Mouse (Mus musculus) cerebellum, adult 9-10 months (tissue): ENCODE measurements at regions not wholly inside any gene's neighbourhood (a gene's known extent, or its start where the extent isn't known, plus 50 kb on each side); places are given as distances from the start of the nearest gene placed in this dataset.

ENCODE experiments used
- DNase-seq: peaks from one replicate; pipeline ENCODE4 v3.0.0; 2022

DNA sequence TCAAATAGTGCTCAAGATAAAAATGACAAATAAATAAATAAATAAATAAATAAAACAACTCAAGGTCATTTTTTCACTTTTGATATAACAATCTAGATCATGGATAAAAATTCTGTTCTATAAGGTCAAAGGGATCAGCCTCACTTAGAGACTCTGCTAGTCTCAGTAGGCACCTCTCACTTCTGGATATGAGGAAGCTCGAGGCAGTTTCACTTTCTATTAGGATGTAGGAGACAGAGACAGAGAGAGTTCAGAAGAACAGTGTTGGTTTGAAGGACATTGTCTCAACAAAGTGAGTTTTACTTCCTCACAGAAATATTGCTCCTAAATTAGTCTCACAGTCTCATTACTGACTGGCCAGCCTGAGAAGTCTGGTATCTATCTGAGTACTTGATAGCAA lies 458.9 kb downstream of the Trib2 start:
- no peak for DNase-seq

DNA sequence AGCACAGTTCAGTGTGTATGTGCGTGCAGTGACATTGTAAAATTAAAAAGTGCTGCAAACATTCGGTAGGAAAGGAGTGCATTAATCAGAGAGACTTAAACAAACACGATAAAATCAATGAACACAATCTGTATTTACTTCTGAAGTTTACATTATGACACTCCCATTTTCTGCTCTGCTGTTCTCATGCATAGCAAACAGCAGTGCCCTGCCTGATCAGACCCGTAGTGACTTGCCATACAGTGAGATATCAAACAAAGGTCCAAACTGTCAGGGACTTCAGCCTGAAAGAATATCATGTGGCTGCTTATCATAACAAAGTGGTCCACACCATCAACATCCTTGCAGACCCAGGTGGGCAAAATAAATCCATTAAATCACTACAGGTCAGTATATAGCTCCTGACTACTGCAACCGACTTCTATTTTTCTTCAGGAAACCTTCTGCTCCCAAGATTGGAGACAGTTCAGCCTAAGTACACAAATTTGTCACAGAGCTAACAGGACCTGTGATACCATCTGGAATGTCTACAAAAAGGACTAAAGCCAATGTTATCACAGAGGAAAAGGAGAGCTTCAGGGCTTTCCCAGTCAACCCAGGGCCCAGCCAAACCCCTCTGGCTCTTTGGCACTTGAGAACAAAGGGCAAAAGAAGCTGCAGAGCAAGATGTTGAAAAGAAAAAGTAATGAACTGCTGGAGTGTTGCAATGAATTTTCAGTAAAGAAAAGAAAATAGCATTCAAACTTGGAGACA lies 495.8 kb downstream of the Trib2 start:
- no peak for DNase-seq

DNA sequence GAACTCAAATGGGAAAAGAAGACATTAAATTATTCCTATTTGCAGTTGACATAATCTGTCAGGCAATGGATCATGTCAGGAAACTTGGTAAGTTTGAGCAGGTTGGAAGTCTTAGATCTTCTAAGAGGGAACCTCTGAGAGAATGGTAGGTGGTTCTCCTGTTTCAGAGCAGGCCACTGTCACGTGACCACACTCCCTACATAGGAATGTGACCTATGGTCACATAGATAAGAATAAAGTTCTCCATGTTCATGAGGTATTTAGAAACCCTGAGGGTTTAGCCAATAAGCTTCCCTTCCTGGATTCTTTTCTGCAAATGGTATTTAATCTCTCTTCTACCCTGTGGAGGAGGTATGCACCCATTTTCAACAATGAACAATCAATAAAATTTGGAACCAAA lies 497.1 kb downstream of the Trib2 start:
- no peak for DNase-seq

DNA sequence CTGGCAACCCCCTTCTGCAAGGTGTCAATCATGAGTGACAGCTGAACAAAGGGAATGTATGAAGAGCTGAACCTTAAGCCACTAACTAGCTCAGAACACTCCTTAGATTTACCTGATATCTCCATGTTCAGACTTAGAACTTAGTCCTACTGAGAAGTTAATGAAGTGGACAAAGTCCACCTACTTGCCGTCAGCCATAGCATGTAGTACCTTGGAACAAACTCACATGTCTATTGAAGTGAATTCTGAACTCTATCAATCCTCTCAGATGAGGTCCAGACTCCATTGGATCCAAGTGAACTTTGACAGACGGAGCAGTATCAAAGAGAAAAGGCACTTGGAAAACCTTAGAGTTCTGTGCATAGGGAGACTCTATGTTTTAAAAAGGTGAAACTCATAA lies 521.8 kb downstream of the Trib2 start:
- DNase-seq, result no peak

DNA sequence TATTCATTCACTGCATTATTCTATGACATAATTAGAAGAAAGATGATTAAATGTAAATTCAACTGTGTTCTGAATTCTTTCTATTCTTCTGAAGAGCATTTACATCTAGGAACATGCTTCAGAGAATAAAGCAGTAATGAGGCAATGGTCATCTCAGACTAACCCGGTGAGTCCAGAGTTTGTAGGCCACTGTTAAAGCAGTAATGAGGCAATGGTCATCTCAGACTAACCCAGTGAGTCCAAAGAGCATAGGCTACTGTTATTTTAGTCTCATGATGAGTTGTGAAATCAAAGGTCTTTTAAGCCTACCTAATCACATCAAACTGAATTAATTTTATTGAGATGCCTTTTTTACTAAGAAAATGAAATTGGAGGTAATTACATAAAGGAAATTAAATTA lies 554.6 kb downstream of the Trib2 start:
- DNase-seq, result no peak

DNA sequence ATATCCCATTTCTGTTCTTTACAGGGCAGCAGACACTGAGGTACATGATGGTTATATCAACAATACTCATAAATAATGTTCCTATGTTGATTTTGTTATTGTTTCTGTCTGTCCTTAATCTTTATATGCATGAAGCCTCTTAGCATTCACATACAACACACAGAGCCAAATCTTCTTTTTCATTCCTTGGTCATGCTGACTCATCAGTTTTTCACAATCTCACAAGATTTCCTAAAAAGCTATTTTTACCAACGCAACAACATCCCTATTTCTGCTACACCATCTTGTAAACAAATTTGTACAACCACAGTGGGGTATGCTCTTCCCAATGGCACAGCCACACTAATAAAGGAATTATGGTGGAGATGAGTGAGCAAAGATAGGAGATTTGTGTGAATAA lies 555.1 kb downstream of the Trib2 start:
- DNase-seq, result no peak

DNA sequence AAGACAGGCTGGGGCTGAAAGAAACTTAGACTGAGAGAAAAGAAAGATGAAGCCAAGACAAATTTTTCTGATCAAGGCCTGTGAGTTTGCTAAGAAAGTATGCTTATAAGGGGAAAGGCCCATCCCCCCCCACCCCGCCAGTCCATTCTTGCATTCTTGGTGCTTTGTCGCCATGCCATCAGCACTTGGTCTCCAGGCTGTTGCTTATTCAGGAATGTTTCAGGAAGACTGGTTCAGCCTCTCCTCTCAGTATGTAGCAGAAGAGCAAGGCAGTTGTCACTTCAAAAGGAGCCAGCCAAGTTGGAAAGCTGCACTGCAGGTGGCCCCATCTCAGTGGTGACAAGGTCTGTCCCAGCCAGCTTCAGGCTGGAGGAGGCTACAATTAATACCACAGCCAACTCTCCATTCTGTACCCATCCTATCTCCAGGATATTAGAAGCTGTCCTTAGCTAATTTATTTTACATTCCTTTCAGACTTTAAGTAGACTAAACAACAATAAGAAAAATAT lies 555.8 kb downstream of the Trib2 start:
- DNase-seq, result no peak

DNA sequence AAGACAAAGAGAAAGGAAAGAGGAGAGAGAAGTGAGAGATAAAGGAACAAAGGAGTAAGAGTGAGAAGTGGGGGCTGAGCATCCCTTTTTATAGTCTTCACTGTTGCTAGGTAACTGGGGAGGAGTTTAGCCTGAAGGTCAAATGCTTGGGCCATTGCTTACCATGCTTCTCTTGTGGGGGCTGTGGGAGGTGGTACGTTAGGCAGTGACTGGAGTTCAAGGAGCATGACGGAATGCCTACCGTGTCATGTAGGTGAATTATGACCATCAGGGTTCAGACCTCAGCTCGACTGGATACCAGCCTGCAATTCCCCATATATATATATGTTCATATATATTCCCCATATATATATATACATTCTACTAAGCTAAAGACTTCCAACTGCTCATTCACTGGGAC lies 571.8 kb downstream of the Trib2 start:
- DNase-seq, result no peak

DNA sequence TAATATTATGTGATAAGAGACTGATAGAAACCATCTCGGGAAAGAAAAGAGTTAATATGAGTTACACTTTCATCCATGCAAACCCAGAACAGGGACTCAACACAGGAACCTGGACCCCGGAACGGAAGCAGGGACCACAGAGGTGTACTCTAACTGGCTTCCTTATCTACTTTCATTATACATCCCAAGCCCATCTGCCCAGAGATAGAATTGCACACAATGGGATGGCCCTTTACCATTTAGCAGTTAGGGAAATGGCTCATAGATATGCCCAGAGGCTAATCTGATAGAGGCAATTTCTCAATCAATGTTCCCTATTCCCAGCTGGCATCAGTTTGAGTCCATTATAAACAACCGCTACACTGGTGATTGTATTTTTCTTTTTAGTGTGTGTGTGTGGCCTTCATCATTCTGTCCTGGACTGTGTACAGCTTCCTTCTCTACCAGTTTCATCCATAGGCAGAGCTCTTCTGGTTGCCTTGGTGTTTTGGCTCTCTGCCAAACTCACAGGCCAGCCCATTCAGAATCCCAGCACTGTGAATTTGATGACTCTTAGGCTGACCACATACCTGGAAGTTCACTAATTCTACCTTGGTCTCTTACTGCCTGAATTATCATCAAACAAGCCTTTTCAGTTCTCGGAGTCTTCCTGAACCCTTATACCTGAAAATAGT lies 594.1 kb downstream of the Trib2 start:
- DNase-seq, result no peak

DNA sequence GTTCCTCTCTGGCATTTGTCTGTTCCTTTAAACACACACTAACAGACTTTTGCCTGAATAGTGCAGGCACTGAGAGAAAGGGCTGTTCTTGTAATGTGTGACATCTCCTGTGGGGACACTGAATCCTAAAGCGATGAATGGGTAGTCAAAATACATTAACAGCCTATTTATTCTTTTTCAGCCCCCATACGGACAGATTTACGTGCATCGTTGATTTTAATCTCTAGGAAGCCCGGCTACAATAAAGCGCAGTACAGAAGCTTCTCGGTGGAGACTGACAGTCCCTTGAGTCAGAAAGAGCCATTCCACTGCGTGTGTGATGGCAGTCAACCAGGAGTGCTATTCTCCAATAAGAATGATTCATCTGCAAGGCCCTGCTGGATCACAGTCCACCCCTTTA lies 598.2 kb downstream of the Trib2 start:
- no peak for DNase-seq

DNA sequence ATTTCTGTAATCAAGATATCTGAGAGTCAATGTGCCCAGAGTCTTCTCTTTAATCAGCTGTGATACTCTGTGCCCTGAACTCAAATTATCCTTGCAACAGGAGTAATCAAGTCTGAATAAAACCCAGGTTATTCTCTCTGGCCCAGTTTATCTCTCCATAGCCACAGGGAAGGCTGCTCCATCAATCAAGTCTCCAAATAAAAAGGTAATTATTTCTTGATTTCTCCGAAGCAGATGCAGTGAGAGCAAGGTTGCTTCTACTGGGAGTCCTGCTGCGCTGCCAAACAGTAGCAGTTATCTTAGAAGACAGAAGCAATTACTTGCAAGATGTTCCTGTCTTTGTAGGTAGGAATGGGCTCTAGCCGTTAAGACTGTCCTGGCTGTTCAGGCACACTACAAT lies 600.5 kb downstream of the Trib2 start:
- DNase-seq, result peak; percentile 4

DNA sequence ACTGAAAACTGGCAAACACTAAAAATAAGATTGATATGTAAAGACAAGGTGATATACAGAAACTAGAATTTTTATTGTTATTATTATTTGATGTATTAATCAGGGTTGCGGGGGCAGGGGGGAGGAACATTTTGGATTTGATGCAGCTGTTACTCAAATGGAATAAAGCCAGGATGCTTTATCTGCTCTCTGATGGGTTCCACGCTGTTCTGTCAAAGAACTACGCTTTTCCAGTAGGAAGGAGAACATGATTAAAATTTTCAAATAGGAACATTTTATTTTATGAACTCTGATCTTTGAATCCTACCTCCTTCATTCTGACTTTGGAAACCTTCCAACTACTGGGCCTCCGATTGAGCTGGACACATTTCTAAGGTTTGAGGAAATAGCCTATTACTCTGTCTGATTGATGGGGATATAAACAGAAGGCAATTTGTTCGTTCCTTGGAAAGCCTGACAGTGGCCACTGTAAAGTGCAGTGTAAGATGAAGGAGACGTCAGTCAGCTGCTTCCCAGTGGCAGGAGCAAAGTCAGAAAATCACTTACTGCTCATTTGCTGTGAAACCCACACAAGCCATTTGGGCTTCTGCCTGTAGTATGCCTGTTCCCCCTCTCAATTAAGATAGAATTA lies 642.2 kb downstream of the Trib2 start:
- no peak for DNase-seq

DNA sequence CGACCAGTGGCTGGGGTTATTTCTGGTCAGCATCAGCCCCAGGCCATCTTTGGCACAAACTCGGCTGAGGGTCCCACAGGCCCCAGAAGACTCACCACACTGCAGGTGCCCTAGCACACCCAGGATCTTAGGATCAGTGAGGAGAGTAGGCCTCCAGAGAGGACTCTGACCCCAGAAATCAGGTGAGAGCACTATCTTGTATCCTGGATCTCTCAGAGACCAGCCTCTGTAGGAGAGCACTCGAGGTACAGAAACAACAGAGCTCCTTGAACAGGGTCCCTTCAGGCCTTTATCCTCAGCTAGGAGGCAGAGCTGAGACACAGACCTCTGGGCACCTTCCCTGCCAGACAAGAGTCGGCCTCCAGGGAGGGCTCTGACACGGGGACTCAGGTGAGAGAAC lies 654.1 kb downstream of the Trib2 start:
- no peak for DNase-seq

DNA sequence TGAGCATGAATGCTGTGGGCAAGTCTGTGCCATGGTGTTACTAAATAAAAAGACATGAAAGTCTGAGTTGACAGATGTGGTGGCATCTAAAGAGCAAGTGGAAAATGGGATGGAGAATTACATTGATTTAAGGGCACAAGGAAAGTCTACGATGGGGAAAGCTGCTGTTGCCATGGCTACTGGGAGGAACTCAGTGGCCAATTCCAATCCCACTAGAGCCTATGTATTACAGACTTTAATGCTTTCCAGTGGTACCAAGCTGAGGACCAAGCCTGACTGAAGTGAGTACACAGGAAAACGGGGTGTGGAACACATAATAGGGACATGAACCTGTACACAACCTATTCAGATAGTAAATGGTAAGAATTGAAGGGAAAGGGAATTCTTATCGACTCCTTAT lies 654.9 kb downstream of the Trib2 start:
- no peak for DNase-seq

DNA sequence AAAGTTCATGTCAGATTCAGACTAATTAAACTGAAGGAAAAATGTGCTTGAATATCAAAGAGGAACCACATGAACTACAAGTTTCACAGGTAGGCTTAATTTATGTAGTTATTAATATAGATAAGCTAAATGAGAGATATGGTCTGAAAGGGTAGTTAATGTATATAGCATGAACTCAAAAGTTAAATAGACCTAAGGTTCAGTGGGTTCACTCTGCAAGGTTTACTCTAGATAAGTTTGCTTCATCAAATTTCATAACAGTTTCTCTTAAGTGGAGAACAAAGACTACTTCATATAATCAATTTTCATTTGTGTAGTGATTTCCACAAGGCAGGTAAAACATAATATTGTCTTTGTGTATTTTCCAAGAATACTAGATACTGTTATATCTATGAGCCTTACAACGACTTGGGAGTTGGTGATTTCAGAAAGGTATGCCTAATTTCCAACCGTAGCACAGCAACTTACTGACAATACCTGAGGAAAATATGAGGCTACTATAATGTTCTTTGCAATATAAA lies 656.2 kb downstream of the Trib2 start:
- no peak for DNase-seq

DNA sequence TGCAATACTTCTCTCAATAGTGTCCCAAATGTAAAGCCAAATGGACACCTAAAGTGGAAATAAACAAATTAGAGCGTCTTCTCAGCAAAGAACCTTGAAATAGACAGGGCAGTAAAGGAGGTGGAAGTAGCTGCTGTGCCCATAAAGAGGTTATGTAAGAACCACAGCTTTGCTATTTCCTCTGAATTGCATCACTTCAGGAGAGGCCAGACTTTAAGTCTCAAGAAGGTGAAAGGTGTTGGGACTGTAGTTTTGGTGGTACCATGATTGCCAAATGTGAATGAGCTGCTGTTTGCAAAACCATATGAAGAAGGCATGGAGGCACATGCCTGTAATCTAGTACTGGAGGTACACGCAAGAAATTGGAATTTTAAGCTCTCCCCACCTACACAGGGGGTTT lies 670.3 kb downstream of the Trib2 start:
- no peak for DNase-seq

DNA sequence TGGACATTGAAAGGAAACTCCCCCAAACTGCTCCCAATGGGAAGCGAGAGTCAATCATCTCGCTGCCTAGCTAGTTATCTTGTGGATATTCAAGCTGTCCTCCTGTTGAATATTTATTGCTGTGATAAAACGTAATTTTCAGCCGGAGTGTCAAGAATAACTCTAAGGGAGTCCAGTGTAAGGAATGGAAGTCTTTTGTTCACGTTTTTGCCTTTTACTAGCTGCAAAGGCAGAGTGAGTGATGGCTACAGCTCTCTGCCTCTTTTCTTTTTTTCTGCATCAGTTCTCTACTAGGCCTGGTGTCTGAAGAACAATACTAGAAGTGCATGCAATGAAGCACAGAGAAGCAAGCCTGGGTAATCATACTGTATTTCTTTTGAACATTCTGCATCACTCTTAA lies 679.7 kb downstream of the Trib2 start:
- DNase-seq, result no peak

DNA sequence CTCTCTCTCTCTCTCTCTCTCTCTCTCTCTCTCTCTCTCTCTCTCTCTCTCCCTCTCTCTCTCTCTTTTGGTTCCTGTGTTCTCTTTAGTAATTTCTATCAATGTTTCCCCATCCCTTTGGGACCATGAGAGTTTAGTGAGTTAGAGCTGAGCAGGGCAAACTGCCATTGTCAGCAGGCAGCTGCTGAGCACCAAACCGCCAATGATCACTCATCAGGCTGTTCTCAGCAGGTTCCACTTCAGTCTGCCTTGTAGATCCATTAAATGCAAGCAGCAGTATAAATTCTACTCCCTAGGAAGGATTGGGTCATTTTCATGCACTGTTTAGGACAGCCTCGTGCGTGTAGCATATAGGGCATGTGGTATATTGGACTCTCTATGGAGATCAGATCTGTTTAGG lies 692.5 kb downstream of the Trib2 start:
- no peak for DNase-seq

DNA sequence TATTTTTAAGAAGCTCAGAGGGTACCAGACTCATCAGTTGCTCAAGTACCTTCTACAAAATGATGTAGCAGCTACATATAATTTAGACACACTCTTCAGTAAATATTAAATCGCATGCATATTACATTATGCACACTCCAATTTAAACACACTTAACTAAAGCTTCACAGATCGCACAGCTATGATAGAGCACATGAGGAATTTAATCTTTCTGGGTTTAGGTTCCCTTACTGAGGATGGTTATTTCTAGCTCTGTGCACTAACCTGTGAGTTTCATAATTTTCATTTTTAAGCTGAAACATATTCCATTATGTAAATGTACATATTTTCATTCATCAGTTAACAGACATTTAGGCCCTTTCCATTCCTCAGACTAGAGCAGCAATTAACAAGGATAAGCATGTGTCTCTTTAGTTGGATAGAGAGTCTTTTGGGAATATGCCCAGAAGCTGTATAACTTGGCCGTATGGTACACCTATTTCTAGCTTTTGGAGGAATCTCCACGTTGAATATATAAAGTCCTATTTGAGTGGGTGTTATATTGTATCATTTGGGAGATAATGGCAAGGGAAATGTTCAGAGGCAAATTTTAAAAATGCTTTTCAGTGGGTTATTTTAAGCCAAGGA lies 694.0 kb downstream of the Trib2 start:
- no peak for DNase-seq

DNA sequence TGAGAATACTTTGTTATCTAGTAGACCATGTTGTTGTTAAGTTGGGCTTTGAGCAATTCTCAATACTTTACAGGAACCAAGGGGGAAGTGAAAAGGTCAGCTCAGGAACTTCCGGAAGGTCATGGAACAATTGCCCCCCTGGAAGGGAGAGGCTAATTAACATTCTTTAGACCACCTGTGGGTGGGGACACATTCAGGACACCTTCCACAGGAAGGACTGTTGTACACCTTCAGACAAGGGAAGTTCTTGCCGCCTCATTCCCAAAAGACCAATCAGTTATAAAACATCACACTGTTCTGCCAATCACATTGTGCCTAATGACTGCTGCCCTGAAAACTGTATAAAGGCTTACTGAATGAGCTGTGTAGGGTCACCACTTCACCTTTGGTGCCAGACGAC lies 701.2 kb downstream of the Trib2 start:
- DNase-seq, result no peak

DNA sequence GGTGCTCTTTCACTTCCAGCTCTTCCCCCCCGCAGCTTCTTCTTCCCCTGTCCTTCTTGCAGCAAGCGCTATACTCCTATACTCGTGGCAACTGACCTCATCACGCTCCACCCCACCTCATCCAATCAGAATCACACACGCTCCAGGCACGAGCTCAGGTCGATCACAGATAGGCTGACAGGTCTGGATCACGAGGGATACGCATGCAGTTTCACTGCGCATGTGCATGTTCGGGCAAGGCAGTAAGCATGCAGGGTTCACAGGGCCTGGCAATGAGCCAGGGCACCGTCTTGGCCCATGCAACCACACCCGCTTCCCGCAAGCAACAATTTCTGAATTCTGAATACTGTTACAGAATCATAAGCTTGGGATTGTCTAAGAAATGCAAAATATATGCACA lies 701.9 kb downstream of the Trib2 start:
- no peak for DNase-seq

DNA sequence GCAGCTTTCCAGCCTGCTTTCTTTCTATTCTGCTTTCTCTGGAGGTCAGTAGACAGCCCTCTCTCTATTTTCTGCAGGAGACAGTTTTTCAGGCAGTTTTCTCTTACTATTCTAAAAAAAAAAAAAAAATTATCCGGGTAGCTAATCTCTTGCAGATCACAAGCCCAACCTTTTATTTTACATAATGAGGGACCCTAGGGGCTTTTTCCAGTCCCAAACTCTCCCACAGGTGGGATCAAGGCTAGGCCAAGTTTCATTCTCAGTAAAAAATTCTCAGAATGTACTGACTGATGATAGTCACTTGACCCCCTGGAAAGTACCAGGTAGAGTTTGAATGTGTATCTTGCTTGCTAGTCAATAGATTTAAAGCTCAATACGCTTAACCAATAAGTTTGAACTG lies 705.7 kb downstream of the Trib2 start:
- no peak for DNase-seq

DNA sequence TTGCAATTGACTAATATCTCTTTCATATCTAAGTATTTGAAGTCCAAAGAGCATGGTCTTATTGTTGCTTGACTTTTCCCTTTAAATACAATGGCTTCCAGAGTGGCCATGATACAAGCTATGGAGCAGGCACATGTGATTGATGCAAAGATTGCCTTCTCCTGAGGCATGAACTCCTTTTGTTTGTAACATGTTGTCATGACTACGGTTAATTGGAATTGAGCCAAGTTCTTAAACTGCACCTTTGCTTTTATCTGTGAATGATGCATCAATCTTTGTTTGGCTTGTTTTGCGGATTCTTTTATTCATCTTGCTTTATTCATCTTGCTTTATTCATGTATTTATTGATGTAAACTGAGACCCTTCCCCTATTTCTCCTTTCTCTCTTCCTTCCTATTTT lies 711.8 kb downstream of the Trib2 start:
- no peak for DNase-seq

DNA sequence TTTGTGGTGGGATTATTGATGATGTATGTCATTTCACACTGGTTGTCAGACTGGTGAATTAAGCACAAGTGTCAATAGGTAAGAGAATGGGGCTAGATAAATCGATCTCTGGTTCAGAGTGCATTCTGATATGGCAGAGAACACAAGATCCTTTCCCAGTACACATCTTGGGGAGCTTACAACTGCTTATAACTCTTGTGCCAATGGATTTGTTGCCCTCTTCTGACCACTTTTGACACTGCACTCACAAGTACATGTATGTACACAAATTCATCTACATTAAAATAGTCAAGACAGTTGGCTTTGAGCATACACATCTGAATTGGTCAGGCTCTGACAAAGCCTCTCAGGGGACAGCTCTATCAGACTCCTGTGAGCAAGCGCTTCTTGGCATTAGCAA lies 738.1 kb downstream of the Trib2 start:
- DNase-seq, result no peak
